Mouse (Mus musculus) heart, embryonic 11.5 days (tissue): ENCODE data around the gene Sgcb. TPM values are rescaled to one million over a fixed set of nuclear protein-coding genes. Genes with fewer than 3 reads are reported as not detected.
"Not testable (repeated sequence)": the region's sequence is repeated elsewhere in the genome, so short reads cannot be mapped to it uniquely, and the experiment has no call there.

ENCODE experiments used
- ATAC-seq: fragments of 200-750 bp; cut with Nextera tagmentation; replicated peaks from 2 replicates; pipeline ENCODE4 v1.8.0; 2017; ENCODE audit warnings: moderate library complexity; ENCODE audit not compliant: insufficient number of reproducible peaks, low FRiP score, low TSS enrichment
- H3K27ac ChIP-seq: fragments of 300-500 bp; sonication (generic); 2 replicates; pipeline ENCODE4 v1.5.1; 2014; ENCODE audit warnings: mild to moderate bottlenecking, low read depth, low read length
- H3K27me3 ChIP-seq: fragments of 300-500 bp; sonication (generic); 2 replicates; pipeline ENCODE4 v1.6.1; 2014; ENCODE audit warnings: mild to moderate bottlenecking, low read length, mixed read lengths; ENCODE audit not compliant: control insufficient read depth, insufficient read depth
- H3K36me3 ChIP-seq: fragments of 300-500 bp; sonication (generic); 2 replicates; pipeline ENCODE4 v1.6.1; 2014; ENCODE audit warnings: mild to moderate bottlenecking, low read length, moderate library complexity, mixed read lengths; ENCODE audit not compliant: control insufficient read depth, insufficient read depth
- H3K4me1 ChIP-seq: fragments of 300-500 bp; sonication (generic); 2 replicates; pipeline ENCODE4 v1.6.1; 2014; ENCODE audit warnings: low read length; ENCODE audit not compliant: control insufficient read depth, insufficient read depth
- H3K4me2 ChIP-seq: fragments of 300-500 bp; sonication (generic); 2 replicates; pipeline ENCODE4 v1.6.1; 2014; ENCODE audit warnings: mild to moderate bottlenecking, moderate library complexity
- H3K4me3 ChIP-seq: fragments of 300-500 bp; sonication (generic); 2 replicates; pipeline ENCODE4 v1.5.1; 2014; ENCODE audit warnings: low read depth, low read length
- H3K9ac ChIP-seq: fragments of 300-500 bp; sonication (generic); 2 replicates; pipeline ENCODE4 v1.6.1; 2014; ENCODE audit warnings: mild to moderate bottlenecking, low read depth, low read length, moderate library complexity
- H3K9me3 ChIP-seq: fragments of 300-500 bp; sonication (generic); replicated peaks from 2 replicates; pipeline ENCODE4 v1.6.1; 2016; ENCODE audit warnings: low read length; ENCODE audit not compliant: control insufficient read depth
- WGBS: fragments of 180-500 bp; shearing (Covaris S2); extraction: QIAGEN DNeasy Blood & Tissue Kit; methylation state at CpG from one replicate; pipeline ENCODE4 v1.1.7; 2014; ENCODE audit not compliant: insufficient replicate concordance; 5-methylcytosine and 5-hydroxymethylcytosine counted together
- polyA plus RNA-seq: library from polyadenylated mRNA; unstranded; fragments of >200 nt; fragmentation: Nextera tagmentation; extraction: Ambion mirVana; gene quantifications from 2 replicates; pipeline ENCODE4 v1.2.1, GENCODE M21; 2014

Gene Sgcb
- polyA plus RNA-seq, 1 experiment from 2014 or later, result 24.0 TPM

DNA sequence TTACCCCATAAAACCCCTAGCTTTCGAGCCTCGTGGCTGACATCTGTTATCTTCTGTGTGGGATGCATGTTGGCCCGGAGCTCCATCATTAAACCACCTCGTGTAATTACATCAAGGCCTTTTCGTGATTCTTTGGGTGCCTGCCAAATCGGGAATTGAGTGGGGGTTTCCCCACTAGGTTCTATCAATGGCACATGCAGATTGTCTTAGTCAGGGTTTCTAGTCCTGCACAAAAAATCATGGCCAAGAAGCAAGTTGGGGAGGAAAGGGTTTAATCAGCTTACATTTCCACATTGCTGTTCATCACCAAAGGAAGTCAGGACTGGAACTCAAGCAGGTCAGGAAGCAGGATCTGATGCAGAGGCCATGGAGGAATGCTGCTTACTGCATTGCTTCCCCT lies 63.6 kb downstream of the Sgcb start:
- H3K36me3 ChIP-seq, H3K4me3 ChIP-seq, H3K4me1 ChIP-seq, ATAC-seq, H3K9me3 ChIP-seq, H3K27ac ChIP-seq, H3K4me2 ChIP-seq, H3K27me3 ChIP-seq, H3K9ac ChIP-seq: not testable (repeated sequence)
- WGBS, result 75% methylated on average over 6 of the region's 6 CpGs

Other genes starting within 250 kb of the Sgcb start
- not detected in 2 replicates for gene Cwh43, start 241.7 kb downstream of the Sgcb start, polyA plus RNA-seq
- 22.2 and 22.6 TPM in 2 replicates for gene Dcun1d4, start 166.8 kb downstream of the Sgcb start, polyA plus RNA-seq
- not detected in 2 replicates for gene Lrrc66, start 15.3 kb downstream of the Sgcb start, polyA plus RNA-seq
- gene Spata18, start 3.6 kb upstream of the Sgcb start, polyA plus RNA-seq, result not detected in 2 replicates